Mouse (Mus musculus) forebrain, embryonic 11.5 days (tissue): ENCODE data around the gene Disp1. TPM values are rescaled to one million over a fixed set of nuclear protein-coding genes. Genes with fewer than 3 reads are reported as not detected.

ENCODE experiments used
- ATAC-seq: fragments of 200-750 bp; cut with Nextera tagmentation; replicated peaks from 2 replicates; pipeline ENCODE4 v1.8.0; 2017; ENCODE audit warnings: moderate TSS enrichment; ENCODE audit not compliant: low FRiP score
- DNase-seq: peaks from one replicate; pipeline ENCODE4 v3.0.0-alpha.2; 2017; ENCODE audit warnings: low spot score
- H3K27ac ChIP-seq: fragments of 300-500 bp; sonication (generic); 2 replicates; pipeline ENCODE4 v1.5.1; 2014; ENCODE audit warnings: low read depth, low read length
- H3K27me3 ChIP-seq: fragments of 300-500 bp; sonication (generic); 2 replicates; pipeline ENCODE4 v1.6.1; 2014; ENCODE audit warnings: mild to moderate bottlenecking, low read length, mixed read lengths; ENCODE audit not compliant: control insufficient read depth, insufficient read depth
- H3K36me3 ChIP-seq: fragments of 300-500 bp; sonication (generic); 2 replicates; pipeline ENCODE4 v1.6.1; 2014; ENCODE audit warnings: mild to moderate bottlenecking, low read length, moderate library complexity, mixed read lengths; ENCODE audit not compliant: control insufficient read depth, insufficient read depth
- H3K4me1 ChIP-seq: fragments of 300-500 bp; sonication (generic); replicated peaks from 2 replicates; pipeline ENCODE4 v1.6.1; 2014; ENCODE audit warnings: low read length, mixed read lengths; ENCODE audit not compliant: control insufficient read depth, insufficient read depth
- H3K4me2 ChIP-seq: fragments of 300-500 bp; sonication (generic); 2 replicates; pipeline ENCODE4 v1.6.1; 2014; ENCODE audit warnings: low read depth, mild to moderate bottlenecking, low read length, moderate library complexity, mixed read lengths; ENCODE audit not compliant: severe bottlenecking
- H3K4me3 ChIP-seq: fragments of 300-500 bp; sonication (generic); 2 replicates; pipeline ENCODE4 v1.5.1; 2014; ENCODE audit warnings: low read depth, low read length
- H3K9ac ChIP-seq: fragments of 300-500 bp; sonication (generic); 2 replicates; pipeline ENCODE4 v1.6.1; 2014; ENCODE audit warnings: low read length
- H3K9me3 ChIP-seq: fragments of 300-500 bp; sonication (generic); 2 replicates; pipeline ENCODE4 v1.6.1; 2016; ENCODE audit warnings: low read length, mixed read lengths; ENCODE audit not compliant: control insufficient read depth
- WGBS: fragments of 180-500 bp; shearing (Covaris S2); extraction: QIAGEN DNeasy Blood & Tissue Kit; methylation state at CpG from one replicate; pipeline ENCODE4 v1.1.7; 2014; 5-methylcytosine and 5-hydroxymethylcytosine counted together
- polyA plus RNA-seq: library from polyadenylated mRNA; unstranded; fragments of >200 nt; fragmentation: Nextera tagmentation; extraction: Ambion mirVana; gene quantifications from 2 replicates; pipeline ENCODE4 v1.2.1, GENCODE M21; 2014

The Disp1 gene
- polyA plus RNA-seq, 1 experiment from 2014 or later, result 11.4 TPM

DNA sequence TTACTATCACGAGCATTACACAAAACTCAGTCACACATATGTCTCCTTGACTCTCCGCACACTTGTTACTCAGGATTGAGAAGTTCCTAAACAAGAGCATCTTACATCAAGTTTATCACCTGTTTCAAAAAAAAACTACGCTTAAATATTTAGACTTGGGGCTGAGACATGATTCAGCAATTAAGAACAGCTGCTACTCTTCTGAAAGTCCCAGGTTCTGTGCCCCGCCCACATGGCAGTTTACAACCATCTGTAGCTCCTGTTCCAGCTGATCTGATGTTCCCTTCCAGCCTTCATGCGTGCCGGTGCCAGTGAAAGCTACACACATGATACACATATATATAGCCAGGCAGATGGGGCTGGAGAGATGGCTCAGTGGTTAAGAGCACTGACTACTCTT, 7.5 kb downstream of the Disp1 start:
- no peaks in the 10 kb centered on the region for H3K27me3 ChIP-seq
- no peaks in the 10 kb centered on the region for H3K36me3 ChIP-seq
- ATAC-seq (no peak), DNase-seq (no peak)
- H3K27ac ChIP-seq, result no peak overlapping the region
- 93% methylated on average over 6 of the region's 6 CpGs for WGBS
- no peak overlapping the region for H3K4me3 ChIP-seq
- H3K9ac ChIP-seq, result no peak overlapping the region
- H3K9me3 ChIP-seq, result no peaks in the 10 kb centered on the region
- no peak overlapping the region for H3K4me2 ChIP-seq
- no peaks in the 10 kb centered on the region for H3K4me1 ChIP-seq

DNA sequence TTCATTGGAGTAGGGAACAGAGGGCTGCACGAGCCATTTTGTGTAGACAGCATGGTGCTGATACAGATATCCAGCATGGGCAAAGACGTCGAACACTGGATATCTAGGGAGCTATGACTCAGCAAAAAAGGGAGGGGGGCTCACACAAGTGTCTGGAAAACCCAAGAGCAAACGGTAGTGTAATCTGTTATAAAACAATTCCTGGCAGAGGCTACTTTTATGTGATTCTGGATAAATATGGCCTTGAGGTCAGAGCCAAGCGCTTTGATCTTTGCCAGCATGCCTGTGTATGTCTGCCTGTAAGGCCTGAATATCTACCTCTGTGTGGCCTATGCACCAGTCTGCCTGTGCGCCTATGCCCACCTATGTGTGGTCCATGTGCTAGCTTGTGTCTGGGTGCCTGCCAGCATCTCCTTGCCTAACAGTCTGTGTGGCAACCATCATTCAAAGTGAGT, 8.5 kb downstream of the Disp1 start:
- Histone ChIP-seq H3K4me2 (no peak overlapping the region), H3K27me3 (no peaks in the 10 kb centered on the region), H3K4me3 (no peak overlapping the region), H3K36me3 (no peaks in the 10 kb centered on the region), H3K9me3 (no peaks in the 10 kb centered on the region), H3K27ac (no peak overlapping the region; the same call in 1 of the 2 replicates), H3K4me1 (no peaks in the 10 kb centered on the region), H3K9ac (no peak overlapping the region)
- DNase-seq, result no peak
- ATAC-seq, result no peak
- WGBS, result 86% methylated on average over 6 of the region's 6 CpGs

DNA sequence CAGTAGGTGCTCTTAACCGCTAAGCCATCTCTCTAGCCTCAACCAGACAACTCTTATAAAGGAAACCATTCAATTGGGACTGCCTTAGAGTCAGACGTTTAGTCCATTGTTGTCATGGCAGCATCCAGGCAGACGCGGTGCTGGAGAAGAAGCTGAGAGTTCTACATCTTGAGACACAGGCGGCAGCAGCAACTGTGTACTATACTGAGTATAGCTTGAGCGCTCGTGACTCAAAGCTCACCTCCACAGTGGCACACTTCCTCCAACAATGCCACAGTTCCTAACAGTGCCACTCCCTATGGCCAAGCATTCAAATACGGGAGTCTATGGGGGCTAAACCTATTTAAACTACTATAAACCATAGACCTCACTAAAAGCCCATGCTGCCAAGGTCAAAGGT, 11.2 kb downstream of the Disp1 start:
- 93% methylated on average over 8 of the region's 8 CpGs for WGBS
- no peak overlapping the region for H3K4me3 ChIP-seq

DNA sequence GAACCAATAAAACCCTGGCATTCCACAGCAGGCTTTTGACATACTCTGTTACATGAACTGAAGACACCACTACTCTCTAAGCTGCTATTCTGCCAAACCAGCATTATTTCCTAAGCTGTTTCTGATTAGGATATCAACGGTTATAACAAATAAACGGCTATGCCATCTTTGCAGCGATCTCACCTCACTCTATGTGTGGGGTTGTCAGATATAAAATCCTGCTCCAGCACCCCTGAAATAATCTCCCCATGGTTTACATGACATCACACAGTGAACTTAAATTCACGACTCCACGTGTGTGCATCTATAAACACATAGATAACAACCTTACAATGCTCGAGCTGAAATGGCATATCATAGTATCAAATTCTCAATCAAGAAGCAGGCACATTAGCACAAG, 13.7 kb downstream of the Disp1 start:
- no peak for DNase-seq
- Histone ChIP-seq H3K4me1 (no peaks in the 10 kb centered on the region), H3K4me2 (no peak overlapping the region), H3K27me3 (no peaks in the 10 kb centered on the region), H3K36me3 (no peaks in the 10 kb centered on the region), H3K9ac (no peak overlapping the region), H3K27ac (no peak overlapping the region), H3K9me3 (no peaks in the 10 kb centered on the region), H3K4me3 (no peak overlapping the region)
- 93% methylated on average over 6 of the region's 6 CpGs for WGBS
- no peak for ATAC-seq

More for the DNA sequence above, 11.2 kb downstream of the Disp1 start:
- Histone ChIP-seq H3K36me3 (no peaks in the 10 kb centered on the region), H3K4me2 (no peak overlapping the region), H3K27me3 (no peaks in the 10 kb centered on the region), H3K9ac (no peak overlapping the region), H3K27ac (no peak overlapping the region), H3K9me3 (no peaks in the 10 kb centered on the region), H3K4me1 (no peaks in the 10 kb centered on the region)
- DNase-seq (no peak), ATAC-seq (no peak)

DNA sequence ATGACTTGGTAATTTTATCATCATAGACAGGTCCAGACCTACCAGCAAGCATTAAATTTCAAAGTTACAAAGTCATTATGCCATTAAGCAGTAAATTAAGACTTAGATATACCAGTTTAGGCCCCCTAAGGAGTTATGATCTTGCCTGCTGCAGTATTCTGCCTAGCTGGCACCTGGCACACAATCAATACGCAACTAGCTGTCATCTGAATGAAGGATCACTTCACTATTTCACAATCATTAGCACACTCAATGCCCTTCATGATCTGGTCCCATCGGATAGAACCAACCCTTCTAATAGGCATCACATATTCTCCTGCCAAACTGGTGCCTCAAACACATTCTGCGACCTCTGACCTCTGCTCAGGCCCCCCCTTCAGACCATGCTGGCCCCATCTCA, 14.2 kb downstream of the Disp1 start:
- H3K4me2 ChIP-seq, result no peak overlapping the region
- no peak overlapping the region for H3K9ac ChIP-seq
- H3K4me1 ChIP-seq, result no peaks in the 10 kb centered on the region
- no peaks in the 10 kb centered on the region for H3K36me3 ChIP-seq
- H3K27me3 ChIP-seq, result no peaks in the 10 kb centered on the region
- H3K4me3 ChIP-seq, result no peak overlapping the region
- ATAC-seq (no peak), DNase-seq (no peak)
- H3K9me3 ChIP-seq, result no peaks in the 10 kb centered on the region
- 94% methylated on average over 3 of the region's 3 CpGs for WGBS
- H3K27ac ChIP-seq, result no peak overlapping the region

DNA sequence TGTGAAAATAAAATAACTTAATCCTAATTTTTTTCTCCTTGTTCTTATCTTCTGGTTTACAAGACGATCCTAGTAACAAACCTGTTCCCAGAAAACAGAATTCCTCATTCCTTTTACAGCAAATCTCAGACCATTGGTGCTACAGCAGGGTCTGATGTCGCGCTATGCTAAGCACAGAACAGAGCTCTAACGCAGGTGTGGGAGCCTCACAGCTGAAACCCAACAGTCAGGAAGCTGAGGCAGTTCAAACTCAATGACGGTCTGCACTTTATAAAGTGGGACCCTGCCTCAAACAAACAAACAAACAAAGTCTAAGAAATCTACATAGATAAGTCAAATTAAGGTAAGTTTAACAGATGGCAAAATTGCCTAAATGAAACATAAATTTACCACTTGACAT, 20.4 kb downstream of the Disp1 start:
- no peak overlapping the region for H3K4me3 ChIP-seq
- no peaks in the 10 kb centered on the region for H3K27me3 ChIP-seq
- H3K4me1 ChIP-seq, result no peaks in the 10 kb centered on the region
- 93% methylated on average over 5 of the region's 5 CpGs for WGBS
- H3K36me3 ChIP-seq, result no peaks in the 10 kb centered on the region
- H3K9ac ChIP-seq, result no peak overlapping the region
- no peak overlapping the region for H3K27ac ChIP-seq
- no peaks in the 10 kb centered on the region for H3K9me3 ChIP-seq
- DNase-seq, result no peak
- no peak for ATAC-seq
- H3K4me2 ChIP-seq, result no peak overlapping the region

DNA sequence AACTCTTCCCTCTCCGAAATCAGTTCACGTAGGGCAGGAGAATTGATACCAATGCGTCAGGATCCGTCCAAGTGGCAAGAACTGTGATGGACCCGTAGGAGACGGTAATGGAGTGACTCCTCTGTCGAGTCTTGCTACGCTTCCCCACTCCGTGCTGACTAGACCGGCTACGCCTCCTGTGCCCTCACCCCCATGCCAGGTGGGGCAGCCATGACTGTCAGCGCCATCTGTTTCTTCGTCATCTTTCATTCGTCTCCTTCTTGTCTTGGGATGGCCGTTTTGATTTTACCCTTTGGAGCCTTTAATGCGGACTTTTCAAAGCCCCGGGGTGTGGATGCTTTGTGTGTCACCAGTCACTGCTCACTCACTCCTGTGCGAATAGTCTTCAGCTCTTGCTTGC, 26.6 kb downstream of the Disp1 start:
- H3K36me3 ChIP-seq, result no peaks in the 10 kb centered on the region
- ATAC-seq (no peak), DNase-seq (no peak)
- H3K4me2 ChIP-seq, result no peak overlapping the region
- no peaks in the 10 kb centered on the region for H3K27me3 ChIP-seq
- no peaks in the 10 kb centered on the region for H3K9me3 ChIP-seq
- no peak overlapping the region for H3K27ac ChIP-seq
- H3K4me3 ChIP-seq, result no peak overlapping the region
- 0 out of 2 replicates have a peak, but pooled peaks cover 2% of the 10 kb centered on the region for H3K4me1 ChIP-seq
- WGBS, result 84% methylated on average over 18 of the region's 18 CpGs
- H3K9ac ChIP-seq, result no peak overlapping the region

DNA sequence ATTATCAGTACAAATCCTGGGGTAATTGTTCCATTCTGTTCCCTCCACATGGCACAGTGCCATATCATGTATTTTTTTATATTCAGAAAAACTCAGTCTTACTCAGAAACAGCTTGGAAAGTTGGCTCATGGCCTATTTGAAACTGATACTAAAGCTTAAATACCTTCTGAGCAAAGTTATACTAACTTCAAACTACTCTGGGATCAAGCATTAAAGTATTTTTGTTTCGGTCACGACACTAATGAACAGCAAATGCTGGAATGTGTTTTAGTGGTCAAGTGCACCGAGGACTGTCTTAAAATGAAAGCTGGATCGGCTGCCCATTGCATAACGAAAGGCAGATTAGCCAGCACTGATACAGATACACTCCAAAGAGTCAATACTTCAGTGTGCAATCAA, 27.2 kb downstream of the Disp1 start:
- Histone ChIP-seq H3K27ac (no peak overlapping the region), H3K9ac (no peak overlapping the region), H3K4me3 (no peak overlapping the region), H3K9me3 (no peaks in the 10 kb centered on the region), H3K4me2 (no peak overlapping the region), H3K27me3 (no peaks in the 10 kb centered on the region), H3K36me3 (no peaks in the 10 kb centered on the region), H3K4me1 (0 out of 2 replicates have a peak, but pooled peaks cover 3% of the 10 kb centered on the region)
- DNase-seq (no peak), ATAC-seq (no peak)
- WGBS, result 39% methylated on average over 5 of the region's 5 CpGs

DNA sequence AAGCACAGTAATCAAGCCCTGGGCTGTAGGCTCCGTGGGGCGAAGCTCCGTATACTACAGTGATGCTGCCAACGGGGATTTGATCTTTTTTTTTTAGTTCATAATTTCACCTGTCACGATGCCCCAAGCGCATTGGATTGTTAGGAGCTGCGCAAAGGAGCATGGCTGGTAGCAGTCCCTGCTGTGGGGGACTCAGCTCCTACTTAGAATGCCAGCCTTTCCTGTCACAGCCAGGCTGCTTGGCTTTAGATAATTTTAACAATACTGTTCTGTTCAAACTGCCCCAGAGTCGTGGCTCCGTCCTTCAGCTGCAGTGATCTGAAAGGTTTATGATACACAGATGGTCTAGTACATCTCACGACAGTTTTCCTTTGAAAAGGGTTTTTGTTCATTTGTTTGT, 29.9 kb downstream of the Disp1 start:
- no peak overlapping the region for H3K27ac ChIP-seq

More for the DNA sequence above, 29.9 kb downstream of the Disp1 start:
- Histone ChIP-seq H3K36me3 (no peaks in the 10 kb centered on the region), H3K4me3 (no peak overlapping the region), H3K4me1 (0 out of 2 replicates have a peak, but pooled peaks cover 5% of the 10 kb centered on the region), H3K9me3 (no peaks in the 10 kb centered on the region), H3K4me2 (no peak overlapping the region), H3K9ac (no peak overlapping the region), H3K27me3 (no peaks in the 10 kb centered on the region; the same call in 1 of the 2 replicates)
- DNase-seq (no peak), ATAC-seq (no peak)
- 82% methylated on average over 10 of the region's 10 CpGs for WGBS
